Mouse (Mus musculus): Measurements from ENCODE around the gene Chst10. TPM values are rescaled to one million over a fixed set of nuclear protein-coding genes. Genes with fewer than 3 reads are reported as not detected.

The Chst10 gene
- 23.1 and 28.7 TPM in 2 replicates for polyA plus RNA-seq (2014; fragmentation: Nextera tagmentation; extraction: Ambion mirVana)

DNA sequence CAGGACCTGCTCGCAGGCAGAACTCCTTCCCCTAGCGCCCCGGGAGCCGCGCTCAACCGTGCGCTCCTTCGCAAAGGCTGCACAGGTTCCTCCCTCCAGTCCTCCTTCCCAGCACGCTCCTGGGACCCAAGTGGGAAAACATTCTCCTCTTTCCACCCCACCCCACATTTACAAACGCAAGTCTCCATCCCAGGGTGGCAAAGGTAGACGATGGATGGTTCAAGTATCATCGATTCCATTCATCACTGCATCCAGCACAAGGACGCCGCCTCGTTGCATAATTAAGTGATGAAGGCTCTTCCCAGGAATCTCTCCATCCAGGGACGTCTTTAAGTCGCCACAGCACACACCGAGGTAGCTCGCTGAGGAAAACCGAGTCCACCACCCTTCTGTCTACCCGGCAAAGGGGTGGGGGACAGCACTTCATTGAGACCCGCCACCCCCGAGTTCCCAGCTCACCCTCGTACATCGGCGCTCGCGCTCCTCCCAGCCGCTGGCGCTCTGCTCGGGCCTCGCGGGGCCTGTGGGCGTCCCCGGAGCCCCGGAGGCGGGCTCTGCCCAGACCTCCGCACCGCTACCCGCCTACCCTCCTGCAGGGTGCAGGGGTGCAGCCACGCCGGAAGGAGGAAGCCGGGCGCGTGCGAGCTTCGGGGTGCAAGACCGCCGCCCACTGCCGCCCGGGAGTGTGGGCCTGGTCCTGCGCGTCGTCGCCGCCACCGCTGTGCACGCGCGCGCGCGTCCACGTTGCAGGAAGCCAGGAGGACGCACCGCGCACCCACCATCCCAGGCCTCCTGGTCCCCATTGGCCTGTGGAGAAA is at the start of gene Chst10:
Chst10 (minus strand) TSS at position 731 of the 818 bp plus-strand sequence.
- Histone ChIP-seq H3K4me3 (ENCODE audit: low read depth, low read length) (peak within 1 kb of the TSS; percentile 53), H3K27ac (ENCODE audit: low read depth, low read length) (peak within 1 kb of the TSS; percentile 37), H3K9ac (ENCODE audit: low read depth, low read length) (peak within 1 kb of the TSS; percentile 66), H3K4me2 (replicated peaks; ENCODE audit: low read depth, low read length) (peak within 1 kb of the TSS; percentile 72), H3K36me3 (ENCODE audit: control insufficient read depth, insufficient read depth, low read length) (no peaks in the 10 kb centered on the region), H3K9me3 (ENCODE audit: control insufficient read depth, low read length) (no peaks in the 10 kb centered on the region), H3K27me3 (ENCODE audit: control insufficient read depth, insufficient read depth, low read length) (no peaks in the 10 kb centered on the region), H3K4me1 (replicated peaks; ENCODE audit: control insufficient read depth, insufficient read depth, low read length) (peaks cover 4% of the 10 kb centered on the region; the same call in 1 of the 2 replicates)
- DNase-seq (ENCODE audit: low spot score) (peak; percentile 91), ATAC-seq (ENCODE audit: low FRiP score) (peak; percentile 94)
- under 1% methylated on average over 65 of the region's 67 CpGs for WGBS

DNA sequence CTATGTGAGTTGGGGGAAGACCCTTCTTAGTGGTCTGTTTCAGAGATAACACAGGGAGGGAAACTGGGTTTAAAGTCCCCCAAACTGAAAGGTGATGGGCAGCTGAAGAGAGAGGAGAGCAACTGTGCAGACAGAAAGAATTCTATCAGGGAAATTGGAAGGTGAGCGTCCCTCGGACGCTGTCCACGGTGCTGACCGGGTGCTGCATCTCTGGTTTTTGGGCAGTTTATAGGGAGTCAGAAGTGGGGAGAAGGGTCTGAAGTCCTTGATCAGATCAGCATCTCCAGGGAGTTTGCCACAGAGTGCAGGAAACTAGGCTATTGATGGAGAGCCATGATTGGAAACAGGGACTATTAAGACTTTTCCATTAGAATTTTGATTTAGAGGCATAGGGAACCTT is 41.6 kb upstream of the Chst10 start:
- DNase-seq (ENCODE audit: low spot score) (peak; percentile 64), ATAC-seq (ENCODE audit: low FRiP score) (no peak)
- Histone ChIP-seq H3K9me3 (ENCODE audit: control insufficient read depth, low read length) (no peaks in the 10 kb centered on the region), H3K9ac (ENCODE audit: low read depth, low read length) (no peak overlapping the region), H3K4me3 (ENCODE audit: low read depth, low read length) (no peak overlapping the region), H3K27me3 (ENCODE audit: control insufficient read depth, insufficient read depth, low read length) (no peaks in the 10 kb centered on the region), H3K4me2 (replicated peaks; ENCODE audit: low read depth, low read length) (no peak overlapping the region), H3K4me1 (replicated peaks; ENCODE audit: control insufficient read depth, insufficient read depth, low read length) (no peaks in the 10 kb centered on the region), H3K36me3 (ENCODE audit: control insufficient read depth, insufficient read depth, low read length) (no peaks in the 10 kb centered on the region), H3K27ac (ENCODE audit: low read depth, low read length) (no peak overlapping the region)
- WGBS: 10% methylated on average over 5 of the region's 5 CpGs

DNA sequence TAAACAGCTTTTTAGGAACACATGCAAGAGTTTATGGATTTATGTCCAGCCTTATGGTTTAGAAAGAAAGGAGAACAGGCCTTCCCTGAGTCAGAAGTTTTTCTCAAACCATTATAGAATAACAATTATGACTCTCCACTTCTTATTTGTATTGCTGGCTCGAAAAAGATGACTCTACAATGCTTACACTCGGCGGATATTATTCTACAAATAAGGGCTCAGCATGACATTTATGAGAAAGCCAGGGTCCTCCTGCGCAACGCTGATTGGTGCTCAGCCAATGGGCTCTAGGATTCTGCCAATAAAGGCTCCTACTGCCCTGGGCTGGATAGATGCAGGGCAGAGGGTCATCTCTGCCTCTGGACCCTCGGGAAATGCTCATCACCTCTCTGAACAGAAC is 40.9 kb upstream of the Chst10 start, which contains the start of gene Nms:
Nms (plus strand) TSS at position 301 of the 400 bp plus-strand sequence.
- DNase-seq (ENCODE audit: low spot score): no peak
- H3K9ac ChIP-seq (ENCODE audit: low read depth, low read length): no peak within 1 kb of the TSS
- H3K36me3 ChIP-seq (ENCODE audit: control insufficient read depth, insufficient read depth, low read length): no peaks in the 10 kb centered on the region
- no peaks in the 10 kb centered on the region for H3K4me1 ChIP-seq (replicated peaks; ENCODE audit: control insufficient read depth, insufficient read depth, low read length)
- WGBS: 74% methylated on average over 6 of the region's 6 CpGs
- no peak within 1 kb of the TSS for H3K4me3 ChIP-seq (ENCODE audit: low read depth, low read length)
- no peaks in the 10 kb centered on the region for H3K9me3 ChIP-seq (ENCODE audit: control insufficient read depth, low read length)
- H3K27me3 ChIP-seq (ENCODE audit: control insufficient read depth, insufficient read depth, low read length): no peaks in the 10 kb centered on the region
- ATAC-seq (ENCODE audit: low FRiP score): no peak
- H3K4me2 ChIP-seq (replicated peaks; ENCODE audit: low read depth, low read length): no peak within 1 kb of the TSS
- no peak within 1 kb of the TSS for H3K27ac ChIP-seq (ENCODE audit: low read depth, low read length)

DNA sequence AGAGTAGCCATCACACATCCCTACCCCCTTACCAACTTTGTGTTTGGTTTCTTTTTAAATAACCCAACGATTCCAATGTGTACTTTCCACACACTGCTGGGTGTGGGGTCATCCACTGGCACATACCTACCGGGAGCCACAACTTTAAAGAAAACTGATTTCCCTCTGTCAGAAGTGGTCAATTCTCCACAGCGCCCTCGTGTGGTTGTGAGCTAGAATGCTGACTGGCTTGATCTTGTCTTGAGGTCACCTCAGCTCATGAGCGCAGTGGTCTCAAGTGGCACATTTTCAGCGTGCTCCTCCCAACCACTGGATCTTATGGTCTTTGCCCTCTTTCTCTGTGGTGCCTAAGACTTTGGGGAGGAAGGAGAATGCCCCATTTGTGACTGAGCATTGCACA is 38.8 kb upstream of the Chst10 start:
- Histone ChIP-seq H3K9me3 (ENCODE audit: control insufficient read depth, low read length) (no peaks in the 10 kb centered on the region), H3K27ac (ENCODE audit: low read depth, low read length) (no peak overlapping the region), H3K4me1 (replicated peaks; ENCODE audit: control insufficient read depth, insufficient read depth, low read length) (no peaks in the 10 kb centered on the region), H3K27me3 (ENCODE audit: control insufficient read depth, insufficient read depth, low read length) (no peaks in the 10 kb centered on the region), H3K36me3 (ENCODE audit: control insufficient read depth, insufficient read depth, low read length) (no peaks in the 10 kb centered on the region), H3K9ac (ENCODE audit: low read depth, low read length) (no peak overlapping the region), H3K4me2 (replicated peaks; ENCODE audit: low read depth, low read length) (no peak overlapping the region), H3K4me3 (ENCODE audit: low read depth, low read length) (no peak overlapping the region)
- 29% methylated on average over 6 of the region's 6 CpGs for WGBS
- ATAC-seq (ENCODE audit: low FRiP score): no peak
- DNase-seq (ENCODE audit: low spot score): peak; percentile 77

DNA sequence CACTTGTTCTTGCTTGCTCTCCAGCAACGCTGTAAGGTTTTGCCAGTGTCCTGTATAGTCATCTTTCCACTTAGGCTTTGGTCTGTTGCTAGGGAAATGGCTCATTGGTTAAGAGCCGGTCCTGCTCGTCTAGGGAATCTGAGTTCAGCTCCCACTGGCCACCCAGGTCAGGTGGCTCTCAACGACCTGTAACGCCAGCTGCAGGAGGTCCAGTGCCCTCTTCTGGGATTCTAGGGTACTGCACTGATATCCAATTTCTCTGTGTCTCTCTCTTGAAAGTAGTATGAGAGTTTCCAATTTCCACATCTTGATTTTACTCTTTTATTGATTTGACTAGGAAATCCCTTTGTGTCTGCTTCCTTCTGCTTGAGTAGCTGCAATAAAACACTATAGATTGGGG is 36.7 kb upstream of the Chst10 start:
- Histone ChIP-seq H3K27me3 (ENCODE audit: control insufficient read depth, insufficient read depth, low read length) (no peaks in the 10 kb centered on the region), H3K9me3 (ENCODE audit: control insufficient read depth, low read length) (no peaks in the 10 kb centered on the region), H3K4me3 (ENCODE audit: low read depth, low read length) (no peak overlapping the region), H3K9ac (ENCODE audit: low read depth, low read length) (no peak overlapping the region), H3K4me1 (replicated peaks; ENCODE audit: control insufficient read depth, insufficient read depth, low read length) (no peaks in the 10 kb centered on the region), H3K4me2 (replicated peaks; ENCODE audit: low read depth, low read length) (no peak overlapping the region), H3K36me3 (ENCODE audit: control insufficient read depth, insufficient read depth, low read length) (no peaks in the 10 kb centered on the region), H3K27ac (ENCODE audit: low read depth, low read length) (no peak overlapping the region)
- no peak for ATAC-seq (ENCODE audit: low FRiP score)
- peak; percentile 51 for DNase-seq (ENCODE audit: low spot score)
- WGBS: 31% methylated on average over 5 of the region's 5 CpGs

DNA sequence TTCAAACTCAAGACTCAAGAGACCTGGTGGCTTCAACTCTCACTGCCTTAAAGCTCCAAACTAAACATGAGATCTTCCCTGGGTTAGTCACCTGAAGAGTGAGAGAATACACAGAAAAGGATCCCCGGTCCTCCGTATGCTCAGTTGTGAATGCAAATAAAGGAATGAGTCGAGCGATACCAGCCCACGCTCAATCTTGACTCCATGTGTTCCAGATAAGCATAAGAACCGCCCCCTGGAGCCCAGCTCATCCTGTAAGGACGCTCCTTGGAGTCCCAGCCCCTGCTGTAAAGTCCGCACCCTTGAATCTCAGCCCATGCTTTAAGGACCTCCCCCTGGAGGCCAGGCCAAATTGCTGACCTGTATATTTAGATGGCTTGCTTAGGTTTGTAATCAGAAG is 32.8 kb upstream of the Chst10 start:
- H3K27ac ChIP-seq (ENCODE audit: low read depth, low read length): no peak overlapping the region
- no peak overlapping the region for H3K9ac ChIP-seq (ENCODE audit: low read depth, low read length)
- H3K27me3 ChIP-seq (ENCODE audit: control insufficient read depth, insufficient read depth, low read length): no peaks in the 10 kb centered on the region
- H3K4me2 ChIP-seq (replicated peaks; ENCODE audit: low read depth, low read length): no peak overlapping the region
- WGBS: 76% methylated on average over 8 of the region's 8 CpGs
- H3K36me3 ChIP-seq (ENCODE audit: control insufficient read depth, insufficient read depth, low read length): no peaks in the 10 kb centered on the region
- H3K4me1 ChIP-seq (replicated peaks; ENCODE audit: control insufficient read depth, insufficient read depth, low read length): no peaks in the 10 kb centered on the region
- H3K9me3 ChIP-seq (ENCODE audit: control insufficient read depth, low read length): no peaks in the 10 kb centered on the region
- H3K4me3 ChIP-seq (ENCODE audit: low read depth, low read length): no peak overlapping the region
- DNase-seq (ENCODE audit: low spot score): no peak
- ATAC-seq (ENCODE audit: low FRiP score): no peak

DNA sequence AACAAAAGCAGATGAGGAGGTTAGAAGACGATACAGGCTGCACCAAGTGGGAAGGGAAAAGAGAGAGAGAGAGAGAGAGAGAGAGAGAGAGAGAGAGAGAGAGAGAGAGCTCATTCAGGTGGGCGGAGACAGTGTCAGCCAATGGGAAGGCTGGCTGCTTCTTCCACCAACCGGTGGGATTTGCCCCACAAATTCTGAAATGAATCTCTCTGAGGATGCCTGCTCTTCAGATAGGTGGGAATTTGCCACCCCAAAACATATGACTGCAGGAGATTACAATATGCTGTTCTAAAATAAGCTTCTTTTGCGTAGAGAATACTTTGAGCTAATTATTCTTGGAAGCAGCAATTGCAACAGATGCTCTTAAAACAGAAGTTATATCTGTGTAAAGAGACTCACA is 31.5 kb upstream of the Chst10 start:
- no peak for ATAC-seq (ENCODE audit: low FRiP score)
- no peak for DNase-seq (ENCODE audit: low spot score)
- Histone ChIP-seq H3K4me2 (replicated peaks; ENCODE audit: low read depth, low read length) (no peak overlapping the region), H3K9me3 (ENCODE audit: control insufficient read depth, low read length) (no peaks in the 10 kb centered on the region), H3K9ac (ENCODE audit: low read depth, low read length) (no peak overlapping the region), H3K36me3 (ENCODE audit: control insufficient read depth, insufficient read depth, low read length) (no peaks in the 10 kb centered on the region), H3K27ac (ENCODE audit: low read depth, low read length) (no peak overlapping the region), H3K4me3 (ENCODE audit: low read depth, low read length) (no peak overlapping the region), H3K27me3 (ENCODE audit: control insufficient read depth, insufficient read depth, low read length) (no peaks in the 10 kb centered on the region), H3K4me1 (replicated peaks; ENCODE audit: control insufficient read depth, insufficient read depth, low read length) (no peaks in the 10 kb centered on the region)
- WGBS: 67% methylated on average over 4 of the region's 4 CpGs

DNA sequence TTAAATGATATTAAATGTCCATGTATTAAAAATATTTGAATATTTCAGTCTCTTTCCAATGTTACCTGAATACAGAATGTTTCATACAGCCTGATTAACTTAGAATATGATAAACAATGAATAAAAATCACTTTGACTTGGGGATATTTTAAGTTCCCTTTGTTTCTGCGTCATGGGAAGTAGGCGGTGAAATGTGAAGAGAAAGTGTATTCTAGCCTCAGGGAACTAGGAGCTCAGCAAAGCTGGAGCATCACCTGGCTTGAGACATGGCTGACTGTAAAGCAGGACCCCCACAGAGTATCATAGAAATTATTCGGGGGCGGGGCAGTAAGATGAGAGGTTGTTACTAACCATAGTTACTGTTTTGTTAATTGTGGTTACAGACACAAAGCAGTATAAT is 31.0 kb upstream of the Chst10 start:
- H3K4me2 ChIP-seq (replicated peaks; ENCODE audit: low read depth, low read length): no peak overlapping the region
- DNase-seq (ENCODE audit: low spot score): no peak
- no peaks in the 10 kb centered on the region for H3K36me3 ChIP-seq (ENCODE audit: control insufficient read depth, insufficient read depth, low read length)
- H3K9ac ChIP-seq (ENCODE audit: low read depth, low read length): no peak overlapping the region
- H3K4me3 ChIP-seq (ENCODE audit: low read depth, low read length): no peak overlapping the region
- no peak overlapping the region for H3K27ac ChIP-seq (ENCODE audit: low read depth, low read length)
- no peaks in the 10 kb centered on the region for H3K4me1 ChIP-seq (replicated peaks; ENCODE audit: control insufficient read depth, insufficient read depth, low read length)
- H3K9me3 ChIP-seq (ENCODE audit: control insufficient read depth, low read length): no peaks in the 10 kb centered on the region
- 86% methylated on average over 4 of the region's 4 CpGs for whole genome bisulfite sequencing
- no peak for ATAC-seq (ENCODE audit: low FRiP score)
- no peaks in the 10 kb centered on the region for H3K27me3 ChIP-seq (ENCODE audit: control insufficient read depth, insufficient read depth, low read length)

DNA sequence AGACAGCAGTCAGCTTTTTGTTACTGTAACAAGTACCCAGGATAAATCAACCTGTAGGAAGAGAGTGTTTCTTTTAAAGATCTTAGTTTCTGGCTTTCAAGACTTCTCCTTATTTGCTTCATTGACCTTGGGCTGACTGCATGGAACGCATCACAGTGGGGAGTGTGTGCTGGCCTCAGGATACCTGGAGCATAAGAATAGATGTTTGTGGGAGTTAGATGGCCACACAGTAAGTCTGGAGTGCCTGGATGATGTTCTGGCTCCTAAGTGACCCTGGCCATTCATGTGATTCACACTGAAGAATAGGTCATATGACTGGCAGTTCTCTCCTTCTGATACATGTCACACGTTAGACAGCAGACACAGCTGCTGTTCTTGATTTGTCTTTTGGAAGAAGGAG is 6.0 kb upstream of the Chst10 start:
- no peak overlapping the region for H3K9ac ChIP-seq (ENCODE audit: low read depth, low read length)
- DNase-seq (ENCODE audit: low spot score) (no peak), ATAC-seq (ENCODE audit: low FRiP score) (no peak)
- H3K4me1 ChIP-seq (replicated peaks; ENCODE audit: control insufficient read depth, insufficient read depth, low read length): no peaks in the 10 kb centered on the region
- H3K27ac ChIP-seq (ENCODE audit: low read depth, low read length): no peak overlapping the region
- no peaks in the 10 kb centered on the region for H3K27me3 ChIP-seq (ENCODE audit: control insufficient read depth, insufficient read depth, low read length)
- H3K4me2 ChIP-seq (replicated peaks; ENCODE audit: low read depth, low read length): no peak overlapping the region
- WGBS: 66% methylated on average over 2 of the region's 2 CpGs
- H3K36me3 ChIP-seq (ENCODE audit: control insufficient read depth, insufficient read depth, low read length): no peaks in the 10 kb centered on the region
- H3K9me3 ChIP-seq (ENCODE audit: control insufficient read depth, low read length): no peaks in the 10 kb centered on the region
- no peak overlapping the region for H3K4me3 ChIP-seq (ENCODE audit: low read depth, low read length)
